Mouse (Mus musculus): ENCODE data around the gene Slc22a13.

- TF ChIP-seq CTCF (IDR thresholded peaks at IDR 0.05; ENCODE audit: borderline replicate concordance, extremely low read depth, insufficient read depth, insufficient read length) (no peak), POLR2A (IDR thresholded peaks at IDR 0.05; ENCODE audit: borderline replicate concordance, extremely low read depth, insufficient read depth, insufficient read length, poor library complexity, severe bottlenecking) (no peak)
Measured at GRCm38 (mm10) chr9:119164743-119165142, 44.2 kb downstream of the Slc22a13 start.

All from brain, embryonic 14.5 days (tissue).